Mouse (Mus musculus): ENCODE results near the gene Elf2. TPM values are rescaled to one million over a fixed set of nuclear protein-coding genes. Genes with fewer than 3 reads are reported as not detected.
A peak's percentile ranks its signal among the peaks of the same experiment; 100 is the strongest.
"Not testable (repeated sequence)": the region's sequence is repeated elsewhere in the genome, so short reads cannot be mapped to it uniquely, and the experiment has no call there.

The Elf2 gene
- polyA plus RNA-seq, 1 experiment = 24.1 TPM

GRCm38 (mm10) chr3:51368011-51368410 is 27.5 kb upstream of the Elf2 start:
- H3K4me1 ChIP-seq (ENCODE audit: control insufficient read depth, insufficient read depth, insufficient read length, low read length) = peaks cover 3% of the 10 kb centered on the region; the same call in 1 of the 2 replicates
- H3K27ac ChIP-seq (replicated peaks; ENCODE audit: low read depth, low read length) = no peak overlapping the region
- H3K4me3 ChIP-seq (ENCODE audit: insufficient read depth, low read depth, low read length) = no peak overlapping the region

- Histone ChIP-seq H3K4me3 (ENCODE audit: insufficient read depth, low read depth, low read length) (no peak overlapping the region), H3K27ac (replicated peaks; ENCODE audit: low read depth, low read length) (no peak overlapping the region), H3K4me1 (ENCODE audit: control insufficient read depth, insufficient read depth, insufficient read length, low read length) (no peaks in the 10 kb centered on the region)
Observed at GRCm38 (mm10) chr3:51366926-51367325, 26.5 kb upstream of the Elf2 start.

GRCm38 (mm10) chr3:51365517-51365882 is 25.0 kb upstream of the Elf2 start:
- H3K27ac ChIP-seq (replicated peaks; ENCODE audit: low read depth, low read length) = no peak overlapping the region

GRCm38 (mm10) chr3:51364703-51365516 is 24.4 kb upstream of the Elf2 start:
- Histone ChIP-seq H3K4me1 (ENCODE audit: control insufficient read depth, insufficient read depth, insufficient read length, low read length) (no peaks in the 10 kb centered on the region), H3K4me3 (ENCODE audit: insufficient read depth, low read depth, low read length) (peak overlapping the region; percentile 54), H3K27ac (replicated peaks; ENCODE audit: low read depth, low read length) (no peak overlapping the region)

More at GRCm38 (mm10) chr3:51365517-51365882, 25.0 kb upstream of the Elf2 start:
- Histone ChIP-seq H3K4me1 (ENCODE audit: control insufficient read depth, insufficient read depth, insufficient read length, low read length) (no peaks in the 10 kb centered on the region), H3K4me3 (ENCODE audit: insufficient read depth, low read depth, low read length) (no peak overlapping the region)

GRCm38 (mm10) chr3:51361066-51361465 is 20.6 kb upstream of the Elf2 start:
- Histone ChIP-seq H3K4me3 (ENCODE audit: insufficient read depth, low read depth, low read length) (no peak overlapping the region), H3K4me1 (ENCODE audit: control insufficient read depth, insufficient read depth, insufficient read length, low read length) (no peaks in the 10 kb centered on the region), H3K27ac (replicated peaks; ENCODE audit: low read depth, low read length) (no peak overlapping the region)

GRCm38 (mm10) chr3:51359558-51360307 is 19.3 kb upstream of the Elf2 start:
- Histone ChIP-seq H3K27ac (replicated peaks; ENCODE audit: low read depth, low read length) (no peak overlapping the region), H3K4me1 (ENCODE audit: control insufficient read depth, insufficient read depth, insufficient read length, low read length) (no peaks in the 10 kb centered on the region), H3K4me3 (ENCODE audit: insufficient read depth, low read depth, low read length) (no peak overlapping the region; the same call in 1 of the 2 replicates)

- H3K4me3 ChIP-seq (ENCODE audit: insufficient read depth, low read depth, low read length) = peak overlapping the region; percentile 63
- H3K4me1 ChIP-seq (ENCODE audit: control insufficient read depth, insufficient read depth, insufficient read length, low read length) = no peaks in the 10 kb centered on the region
- H3K27ac ChIP-seq (replicated peaks; ENCODE audit: low read depth, low read length) = no peak overlapping the region
Observed at GRCm38 (mm10) chr3:51358660-51359557, 18.4 kb upstream of the Elf2 start.

GRCm38 (mm10) chr3:51358181-51358580 is 17.7 kb upstream of the Elf2 start:
- Histone ChIP-seq H3K4me1 (ENCODE audit: control insufficient read depth, insufficient read depth, insufficient read length, low read length) (no peaks in the 10 kb centered on the region), H3K27ac (replicated peaks; ENCODE audit: low read depth, low read length) (no peak overlapping the region), H3K4me3 (ENCODE audit: insufficient read depth, low read depth, low read length) (peak overlapping the region; percentile 63)

GRCm38 (mm10) chr3:51357624-51358023 is 17.2 kb upstream of the Elf2 start:
- no peak overlapping the region for H3K27ac ChIP-seq (replicated peaks; ENCODE audit: low read depth, low read length)
- H3K4me3 ChIP-seq (ENCODE audit: insufficient read depth, low read depth, low read length) = no peak overlapping the region
- H3K4me1 ChIP-seq (ENCODE audit: control insufficient read depth, insufficient read depth, insufficient read length, low read length) = no peaks in the 10 kb centered on the region

GRCm38 (mm10) chr3:51357078-51357477 is 16.6 kb upstream of the Elf2 start:
- Histone ChIP-seq H3K4me3 (ENCODE audit: insufficient read depth, low read depth, low read length) (no peak overlapping the region), H3K27ac (replicated peaks; ENCODE audit: low read depth, low read length) (no peak overlapping the region), H3K4me1 (ENCODE audit: control insufficient read depth, insufficient read depth, insufficient read length, low read length) (no peaks in the 10 kb centered on the region)

GRCm38 (mm10) chr3:51354956-51355355 is 14.5 kb upstream of the Elf2 start:
- not testable (repeated sequence) for H3K4me3 ChIP-seq (ENCODE audit: insufficient read depth, low read depth, low read length); H3K4me1 ChIP-seq (ENCODE audit: control insufficient read depth, insufficient read depth, insufficient read length, low read length); H3K27ac ChIP-seq (replicated peaks; ENCODE audit: low read depth, low read length)

- no peak overlapping the region for H3K27ac ChIP-seq (replicated peaks; ENCODE audit: low read depth, low read length)
- H3K4me3 ChIP-seq (ENCODE audit: insufficient read depth, low read depth, low read length) = no peak overlapping the region
- no peaks in the 10 kb centered on the region for H3K4me1 ChIP-seq (ENCODE audit: control insufficient read depth, insufficient read depth, insufficient read length, low read length)
Observed at GRCm38 (mm10) chr3:51354034-51354427, 13.6 kb upstream of the Elf2 start.

GRCm38 (mm10) chr3:51353325-51354033 is 13.0 kb upstream of the Elf2 start:
- Histone ChIP-seq H3K4me1 (ENCODE audit: control insufficient read depth, insufficient read depth, insufficient read length, low read length) (no peaks in the 10 kb centered on the region), H3K27ac (replicated peaks; ENCODE audit: low read depth, low read length) (no peak overlapping the region), H3K4me3 (ENCODE audit: insufficient read depth, low read depth, low read length) (no peak overlapping the region)

GRCm38 (mm10) chr3:51350806-51351205 is 10.3 kb upstream of the Elf2 start:
- no peak overlapping the region for H3K27ac ChIP-seq (replicated peaks; ENCODE audit: low read depth, low read length)
- no peaks in the 10 kb centered on the region for H3K4me1 ChIP-seq (ENCODE audit: control insufficient read depth, insufficient read depth, insufficient read length, low read length)
- no peak overlapping the region for H3K4me3 ChIP-seq (ENCODE audit: insufficient read depth, low read depth, low read length)
